Mouse (Mus musculus) spleen, adult 2 months (tissue): Measurements from ENCODE around the gene Gar1.

Experiments used
- CTCF ChIP-seq: fragments of 200-500 bp; IDR thresholded peaks from 2 replicates; pipeline ENCODE4 v1.5.1; 2011; ENCODE audit warnings: mild to moderate bottlenecking, inconsistent platforms; ENCODE audit not compliant: insufficient read depth, insufficient read length, insufficient replicate concordance; ENCODE audit errors: extremely low read depth
- POLR2A ChIP-seq: fragments of 200-500 bp; IDR thresholded peaks from 2 replicates; pipeline ENCODE4 v1.6.1; 2011; ENCODE audit warnings: low read depth, low read length, inconsistent platforms

DNA sequence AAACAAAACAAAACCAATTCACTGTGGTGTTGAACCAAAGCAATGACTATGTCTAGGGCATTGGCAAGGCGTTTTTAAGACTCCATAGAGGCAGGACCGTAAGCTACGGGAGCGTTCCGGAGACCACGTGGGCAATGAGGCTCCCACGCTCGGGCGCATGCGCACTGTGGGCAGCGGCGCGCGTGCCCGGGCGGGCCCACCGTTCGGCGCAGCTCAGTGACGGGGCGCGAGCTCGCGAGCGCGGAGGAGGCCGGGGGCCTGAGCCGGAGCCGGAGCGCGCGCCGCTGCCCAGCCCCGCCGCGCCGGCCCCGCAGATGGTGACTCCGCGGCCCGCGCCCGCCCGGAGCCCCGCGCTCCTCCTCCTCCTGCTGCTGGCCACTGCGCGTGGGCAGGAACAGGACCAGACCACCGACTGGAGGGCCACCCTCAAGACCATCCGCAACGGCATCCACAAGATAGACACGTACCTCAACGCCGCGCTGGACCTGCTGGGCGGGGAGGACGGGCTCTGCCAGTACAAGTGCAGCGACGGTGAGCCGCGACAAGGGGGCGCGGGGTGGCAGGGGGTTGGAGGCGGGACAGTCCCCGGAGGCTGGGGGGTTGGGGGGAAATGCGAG lies 47.3 kb upstream of the Gar1 start, which contains the start of gene Pla2g12a:
- TF ChIP-seq CTCF (no peak), POLR2A (no peak)
